Comparison of ENCODE assay signal across 11 mouse cellular contexts in genomic region chr3:102188972-102189371, GRCm38 (mm10). TPM values are rescaled to one million over a fixed set of nuclear protein-coding genes. Genes with fewer than 3 reads are reported as not detected.
DNase-seq lines count a peak whose midpoint lies in the region; ATAC-seq and TF ChIP-seq lines count a peak whose summit lies in the region.
"Had no signal": no experiment of that assay in that cellular context is flagged by ENCODE, and none has a peak within 500 bp of the region (broad histone marks: within the 10 kb centered on the region; RNA-seq: fewer than 3 reads in every experiment).

No protein-coding gene starts in this region.

- TF ChIP-seq EP300 in stomach, postnatal 0 days (optimal IDR thresholded peaks at IDR 0.05), result no peak

- peaks cover 36% of the 10 kb centered on the region for H3K36me3 ChIP-seq in heart, embryonic 10.5 days
- H3K36me3 ChIP-seq in stomach, embryonic 15.5 days, result peaks cover 9% of the 10 kb centered on the region
- peaks cover 2% of the 10 kb centered on the region; the same call in 1 of the 2 replicates for H3K36me3 ChIP-seq in stomach, postnatal 0 days (ENCODE audit: control insufficient read depth, insufficient read depth, low read length)
- no peaks in the 10 kb centered on the region for H3K36me3 ChIP-seq in hindbrain, embryonic 11.5 days (ENCODE audit: control insufficient read depth, insufficient read depth, low read length)
- no peaks in the 10 kb centered on the region; the same call in 1 of the 2 replicates for H3K36me3 ChIP-seq in stomach, embryonic 16.5 days (ENCODE audit: control insufficient read depth, insufficient read depth, low read length)

- H3K27ac ChIP-seq in heart, embryonic 10.5 days, result peak overlapping the region; percentile 75; the same call in 1 of the 2 replicates
- H3K27ac ChIP-seq in stomach, embryonic 15.5 days, result 0 out of 2 replicates have a peak overlapping the region, but pooled peaks have one; percentile 23
- no peak overlapping the region for H3K27ac ChIP-seq in stomach, postnatal 0 days (replicated peaks)
- no peak overlapping the region for H3K27ac ChIP-seq in hindbrain, embryonic 11.5 days (ENCODE audit: low read depth, low read length)
- H3K27ac ChIP-seq in stomach, embryonic 16.5 days (ENCODE audit: low read length), result peak overlapping the region; percentile 46
- H3K27ac ChIP-seq: limb, embryonic 15.5 days had no signal

- H3K4me1 ChIP-seq in heart, embryonic 10.5 days, result peaks cover 60% of the 10 kb centered on the region
- peaks cover 23% of the 10 kb centered on the region for H3K4me1 ChIP-seq in stomach, embryonic 15.5 days
- H3K4me1 ChIP-seq in stomach, postnatal 0 days (replicated peaks; ENCODE audit: control insufficient read depth, insufficient read depth), result peaks cover 7% of the 10 kb centered on the region
- H3K4me1 ChIP-seq in hindbrain, embryonic 11.5 days (replicated peaks; ENCODE audit: control insufficient read depth, insufficient read depth, low read length), result peaks cover 13% of the 10 kb centered on the region
- H3K4me1 ChIP-seq in stomach, embryonic 16.5 days (ENCODE audit: control insufficient read depth, insufficient read depth, low read length), result peaks cover 29% of the 10 kb centered on the region

- H3K4me2 ChIP-seq in stomach, embryonic 15.5 days, result no peak overlapping the region
- no peak overlapping the region for H3K4me2 ChIP-seq in stomach, postnatal 0 days (replicated peaks; ENCODE audit: low read depth)
- no peak overlapping the region for H3K4me2 ChIP-seq in hindbrain, embryonic 11.5 days (replicated peaks; ENCODE audit: low read depth, low read length)
- H3K4me2 ChIP-seq in stomach, embryonic 16.5 days (ENCODE audit: low read depth, low read length), result no peak overlapping the region
- H3K4me2 ChIP-seq: limb, embryonic 15.5 days had no signal

- no peaks in the 10 kb centered on the region for H3K27me3 ChIP-seq in heart, embryonic 10.5 days (ENCODE audit: insufficient read depth, poor library complexity, severe bottlenecking)
- no peaks in the 10 kb centered on the region for H3K27me3 ChIP-seq in stomach, embryonic 15.5 days (replicated peaks)
- no peaks in the 10 kb centered on the region for H3K27me3 ChIP-seq in stomach, postnatal 0 days (ENCODE audit: control insufficient read depth, insufficient read depth, low read length)
- H3K27me3 ChIP-seq in hindbrain, embryonic 11.5 days (ENCODE audit: control insufficient read depth, insufficient read depth, low read length), result peaks cover 7% of the 10 kb centered on the region
- no peaks in the 10 kb centered on the region for H3K27me3 ChIP-seq in stomach, embryonic 16.5 days (ENCODE audit: control insufficient read depth, insufficient read depth, low read length)
- H3K27me3 ChIP-seq: limb, embryonic 15.5 days had no signal

- no peak for DNase-seq in heart, embryonic 10.5 days (ENCODE audit: low spot score)
- no peak for DNase-seq in heart, postnatal 14 days
- DNase-seq in stomach, postnatal 0 days (ENCODE audit: low spot score), result no peak
- peak; percentile 47 for DNase-seq in hindbrain, embryonic 11.5 days (ENCODE audit: low spot score)
- DNase-seq: lung, postnatal 14 days; thymus, adult 2 months had no signal

- TF ChIP-seq CTCF in stomach, postnatal 0 days (IDR thresholded peaks at IDR 0.05; ENCODE audit: low read depth), result no peak

- 7% methylated on average over 6 of the region's 6 CpGs for WGBS in heart, embryonic 10.5 days
- WGBS in stomach, embryonic 15.5 days, result 45% methylated on average over 6 of the region's 6 CpGs
- WGBS in stomach, postnatal 0 days, result 44% methylated on average over 6 of the region's 6 CpGs
- 9% methylated on average over 6 of the region's 6 CpGs for WGBS in hindbrain, embryonic 11.5 days
- 48% methylated on average over 6 of the region's 6 CpGs for WGBS in stomach, embryonic 16.5 days

- no peaks in the 10 kb centered on the region for H3K9me3 ChIP-seq in heart, embryonic 10.5 days
- H3K9me3 ChIP-seq in stomach, embryonic 15.5 days, result no peaks in the 10 kb centered on the region
- no peaks in the 10 kb centered on the region for H3K9me3 ChIP-seq in stomach, postnatal 0 days (ENCODE audit: control insufficient read depth, low read length)
- no peaks in the 10 kb centered on the region for H3K9me3 ChIP-seq in hindbrain, embryonic 11.5 days (ENCODE audit: control insufficient read depth, low read length)
- peaks cover 6% of the 10 kb centered on the region; the same call in 1 of the 2 replicates for H3K9me3 ChIP-seq in stomach, embryonic 16.5 days (replicated peaks; ENCODE audit: control insufficient read depth, low read length)
- H3K9me3 ChIP-seq: limb, embryonic 15.5 days had no signal

- peak overlapping the region; percentile 29; the same call in 1 of the 2 replicates for H3K4me3 ChIP-seq in heart, embryonic 10.5 days
- no peak overlapping the region for H3K4me3 ChIP-seq in stomach, embryonic 15.5 days (replicated peaks)
- no peak overlapping the region for H3K4me3 ChIP-seq in stomach, postnatal 0 days (ENCODE audit: low read depth, low read length)
- no peak overlapping the region for H3K4me3 ChIP-seq in hindbrain, embryonic 11.5 days (ENCODE audit: low read depth, low read length)
- H3K4me3 ChIP-seq in stomach, embryonic 16.5 days (replicated peaks; ENCODE audit: low read length), result no peak overlapping the region
- H3K4me3 ChIP-seq: limb, embryonic 15.5 days had no signal

- no peak overlapping the region for H3K9ac ChIP-seq in stomach, embryonic 15.5 days
- no peak overlapping the region for H3K9ac ChIP-seq in stomach, postnatal 0 days (ENCODE audit: low read length)
- no peak overlapping the region for H3K9ac ChIP-seq in hindbrain, embryonic 11.5 days (ENCODE audit: low read depth, low read length)
- no peak overlapping the region for H3K9ac ChIP-seq in stomach, embryonic 16.5 days (ENCODE audit: low read length)
- H3K9ac ChIP-seq: limb, embryonic 15.5 days had no signal

- no peak for ATAC-seq in stomach, embryonic 15.5 days (ENCODE audit: insufficient read depth, low FRiP score, low read depth)
- no peak for ATAC-seq in stomach, postnatal 0 days (ENCODE audit: low FRiP score, low TSS enrichment)
- ATAC-seq in hindbrain, embryonic 11.5 days (ENCODE audit: low FRiP score), result peak; percentile 57; the same call in 1 of the 2 replicates
- no peak for ATAC-seq in stomach, embryonic 16.5 days (ENCODE audit: insufficient read depth, low FRiP score)
- no peak for ATAC-seq in CD4-positive, CD25-positive, alpha-beta regulatory T cell, adult 4 months
- ATAC-seq in inflammation-experienced regulatory T-cells, adult 6 months, result no peak

- intact Hi-C loops in heart, postnatal 14 days (cut with DNase I), result no loop called here

RNA-seq across cellular contexts. Expression of gene Vangl1, which starts 15.5 kb away (rescaled TPM):
- 26.5 and 32.8 TPM in 2 replicates for polyA plus RNA-seq in heart, embryonic 10.5 days (2016; fragmentation: Nextera tagmentation; extraction: Ambion mirVana)
- total RNA-seq in heart, postnatal 14 days (2021), result 10 to 100 TPM; 19.0 to 20.0 TPM
- polyA plus RNA-seq in stomach, embryonic 15.5 days (2015; fragmentation: Nextera tagmentation; extraction: Ambion mirVana), result 22.7 and 27.0 TPM in 2 replicates
- polyA plus RNA-seq in stomach, postnatal 0 days (2015; fragmentation: Nextera tagmentation; extraction: Ambion mirVana), result 14.1 and 15.3 TPM in 2 replicates
- polyA plus RNA-seq in hindbrain, embryonic 11.5 days (2014; fragmentation: Nextera tagmentation; extraction: Ambion mirVana), result 10.9 and 12.3 TPM in 2 replicates
- 30.7 and 34.3 TPM in 2 replicates for polyA plus RNA-seq in stomach, embryonic 16.5 days (2015; fragmentation: Nextera tagmentation; extraction: Ambion mirVana)
- under 1 TPM; 0.08 to 0.47 TPM for polyA plus RNA-seq in CD4-positive, CD25-positive, alpha-beta regulatory T cell, adult 4 months (2017; shearing (Covaris generic))
- polyA plus RNA-seq in inflammation-experienced regulatory T-cells, adult 6 months (2017; shearing (Covaris generic)), result under 1 TPM; 0.16 to 0.31 (median 0.17) TPM

Comparison
In these comparisons a context has a peak if more than half of its experiments do, and no peak if none do; other contexts are left out.
1. H3K27ac ChIP-seq: peak in heart, embryonic 10.5 days (single experiment), stomach, embryonic 15.5 days (single experiment) and stomach, embryonic 16.5 days (single experiment); none in stomach, postnatal 0 days (single experiment) and hindbrain, embryonic 11.5 days (single experiment).